Mouse (Mus musculus) c-Kit-positive CD71-positive TER-119-negative erythroid progenitor cells, embryonic 14.5 days (primary cell): Measurements from ENCODE around the gene Trem3.

Source experiments
- DNase-seq: peaks from one replicate; pipeline ENCODE4 v3.0.0-alpha.2; 2013; ENCODE audit warnings: low read depth

Trem3 gene

GRCm38 (mm10) chr17:48272158-48272557, 24.6 kb downstream of the Trem3 start:
- peak; percentile 84 for DNase-seq

- no peak for DNase-seq
Measured at GRCm38 (mm10) chr17:48272598-48272997, 25.0 kb downstream of the Trem3 start.

- DNase-seq: no peak
Measured at GRCm38 (mm10) chr17:48274098-48274497, 26.5 kb downstream of the Trem3 start.

GRCm38 (mm10) chr17:48274885-48275284, 27.3 kb downstream of the Trem3 start:
- peak; percentile 79 for DNase-seq

- DNase-seq: no peak
Measured at GRCm38 (mm10) chr17:48275736-48276135, 28.2 kb downstream of the Trem3 start.

- DNase-seq: no peak
Measured at GRCm38 (mm10) chr17:48278381-48278780, 30.8 kb downstream of the Trem3 start.

GRCm38 (mm10) chr17:48279002-48279401, 31.4 kb downstream of the Trem3 start:
- no peak for DNase-seq

- DNase-seq: no peak
Measured at GRCm38 (mm10) chr17:48280943-48281738, 33.6 kb downstream of the Trem3 start.

- DNase-seq: no peak
Measured at GRCm38 (mm10) chr17:48281739-48282085, 34.1 kb downstream of the Trem3 start.

- no peak for DNase-seq
Measured at GRCm38 (mm10) chr17:48286765-48287164, 39.2 kb downstream of the Trem3 start.

- no peak for DNase-seq
Measured at GRCm38 (mm10) chr17:48287276-48287675, 39.7 kb downstream of the Trem3 start.

GRCm38 (mm10) chr17:48293500-48294194, 46.1 kb downstream of the Trem3 start:
- no peak for DNase-seq

GRCm38 (mm10) chr17:48299203-48299602, 51.6 kb downstream of the Trem3 start, which contains the start of gene Treml2:
Treml2 (plus strand) TSS chr17:48299498.
- DNase-seq: peak; percentile 80

- no peak for DNase-seq
Measured at GRCm38 (mm10) chr17:48299756-48300155, 52.2 kb downstream of the Trem3 start.

- DNase-seq: peak; percentile 48
Measured at GRCm38 (mm10) chr17:48300199-48300598, 52.6 kb downstream of the Trem3 start.

- no peak for DNase-seq
Measured at GRCm38 (mm10) chr17:48300861-48301260, 53.3 kb downstream of the Trem3 start.

- no peak for DNase-seq
Measured at GRCm38 (mm10) chr17:48301792-48302191, 54.2 kb downstream of the Trem3 start.
